Mouse (Mus musculus) myocyte (in vitro differentiated cells): ENCODE measurements around the gene Abca2. TPM values are rescaled to one million over a fixed set of nuclear protein-coding genes. Genes with fewer than 3 reads are reported as not detected.

Source experiments
- H3K27me3 ChIP-seq: one replicate; pipeline ENCODE4 v1.6.1; 2011; ENCODE audit not compliant: control insufficient read depth, insufficient read depth, insufficient read length
- H3K36me3 ChIP-seq: one replicate; pipeline ENCODE4 v1.6.1; 2011; ENCODE audit not compliant: control insufficient read depth, insufficient read depth
- H3K4me2 ChIP-seq: one replicate; pipeline ENCODE4 v1.6.1; 2011; ENCODE audit warnings: low read depth, control low read depth
- H3K4me3 ChIP-seq: one replicate; pipeline ENCODE4 v1.5.1; 2011; ENCODE audit warnings: mild to moderate bottlenecking, control low read depth, moderate library complexity
- H3K79me2 ChIP-seq: one replicate; pipeline ENCODE4 v1.6.1; 2011; ENCODE audit not compliant: control insufficient read depth, insufficient read depth
- H3ac ChIP-seq: one replicate; pipeline ENCODE4 v1.6.1; 2011; ENCODE audit not compliant: control insufficient read depth, insufficient read length
- CEBPB ChIP-seq: IDR thresholded peaks from 2 replicates; pipeline ENCODE4 v1.6.1; 2011; ENCODE audit warnings: mild to moderate bottlenecking, moderate library complexity; ENCODE audit not compliant: poor library complexity, insufficient read depth, severe bottlenecking
- E2F4 ChIP-seq: IDR thresholded peaks from one replicate; pipeline ENCODE4 v1.6.1; 2011; ENCODE audit warnings: mild to moderate bottlenecking, control low read depth, moderate library complexity; ENCODE audit not compliant: insufficient read depth
- MAX ChIP-seq: IDR thresholded peaks from one replicate; pipeline ENCODE4 v1.6.1; 2011; ENCODE audit warnings: low read depth, mild to moderate bottlenecking, control low read depth
- MYOD1 ChIP-seq, 3 experiments: IDR thresholded peaks; one replicate each; pipeline ENCODE4 v1.6.1; 2011; ENCODE audit warnings: control low read depth in 2 of 3, low read depth in 2 of 3, mild to moderate bottlenecking in 2 of 3, moderate library complexity in 1 of 3; ENCODE audit not compliant: insufficient read length in 2 of 3, control insufficient read depth in 1 of 3
- MYOG ChIP-seq, 3 experiments: IDR thresholded peaks; one replicate each; pipeline ENCODE4 v1.6.1; 2011; ENCODE audit warnings: control low read depth in 2 of 3, low read depth in 2 of 3, mild to moderate bottlenecking in 2 of 3; ENCODE audit not compliant: insufficient read length in 2 of 3, control insufficient read depth in 1 of 3, insufficient read depth in 1 of 3
- POLR2A ChIP-seq: IDR thresholded peaks from one replicate; pipeline ENCODE4 v1.6.1; 2011; ENCODE audit warnings: low read depth, mild to moderate bottlenecking, control low read depth, moderate library complexity; ENCODE audit not compliant: insufficient read length
- POLR2AphosphoS2 ChIP-seq: IDR thresholded peaks from one replicate; pipeline ENCODE4 v1.6.1; 2011; ENCODE audit warnings: low read depth, control low read depth; ENCODE audit not compliant: insufficient read length
- REST ChIP-seq: IDR thresholded peaks from one replicate; pipeline ENCODE4 v1.6.1; 2011; ENCODE audit warnings: mild to moderate bottlenecking, control low read depth, moderate library complexity; ENCODE audit not compliant: insufficient read depth, insufficient read length
- SRF ChIP-seq: IDR thresholded peaks from one replicate; pipeline ENCODE4 v1.6.1; 2011; ENCODE audit warnings: low read depth; ENCODE audit not compliant: control insufficient read depth, insufficient read length
- TCF12 ChIP-seq: IDR thresholded peaks from one replicate; pipeline ENCODE4 v1.6.1; 2011; ENCODE audit warnings: mild to moderate bottlenecking, control low read depth; ENCODE audit not compliant: poor library complexity, insufficient read depth, severe bottlenecking
- TCF3 ChIP-seq: IDR thresholded peaks from one replicate; pipeline ENCODE4 v1.6.1; 2011; ENCODE audit warnings: low read depth, control low read depth; ENCODE audit not compliant: insufficient read length
- USF1 ChIP-seq: IDR thresholded peaks from one replicate; pipeline ENCODE4 v1.6.1; 2011; ENCODE audit warnings: low read depth, mild to moderate bottlenecking, control low read depth, moderate library complexity
- polyA plus RNA-seq: library from polyadenylated mRNA; unstranded; fragments of >200 nt; fragmentation: generic; extraction: Trizol; gene quantifications from one replicate; pipeline ENCODE4 v1.2.1, GENCODE M21; 2012; ENCODE audit warnings: missing spikeins

Abca2 gene
- polyA plus RNA-seq, 1 experiment = 9.8 TPM

GRCm38 (mm10) chr2:25460135-25460534, 31.6 kb downstream of the Abca2 start:
- Histone ChIP-seq H3K4me3 (peak overlapping the region; percentile 69), H3ac (peak overlapping the region; percentile 57), H3K36me3 (no peaks in the 10 kb centered on the region), H3K27me3 (no peaks in the 10 kb centered on the region), H3K4me2 (peak overlapping the region; percentile 94), H3K79me2 (no peaks in the 10 kb centered on the region)
- no peak for TF ChIP-seq CEBPB
- TF ChIP-seq USF1 = no peak
- no peak for TF ChIP-seq POLR2AphosphoS2
- no peak for TF ChIP-seq E2F4
- TF ChIP-seq MYOG (IDR thresholded peaks at IDR 0.05; ENCODE audit: control insufficient read depth in 1 of 3, insufficient read depth in 1 of 3, insufficient read length in 2 of 3, low read depth in 2 of 3) = no peak
- no peak for TF ChIP-seq TCF3
- no peak for TF ChIP-seq TCF12
- no peak for TF ChIP-seq MAX
- no peak for TF ChIP-seq POLR2A
- TF ChIP-seq MYOD1 (IDR thresholded peaks at IDR 0.05; ENCODE audit: control insufficient read depth in 1 of 3, insufficient read length in 2 of 3, low read depth in 2 of 3) = no peak
- TF ChIP-seq REST = no peak
- no peak for TF ChIP-seq SRF

- TF ChIP-seq CEBPB (no peak), TCF3 (peak; percentile 89), SRF (peak; percentile 52), POLR2A (peak; percentile 65), MYOD1 (IDR thresholded peaks at IDR 0.05; ENCODE audit: control insufficient read depth in 1 of 3, insufficient read length in 2 of 3, low read depth in 2 of 3) (peak; percentile 86 to 99 (median 99)), MYOG (IDR thresholded peaks at IDR 0.05; ENCODE audit: control insufficient read depth in 1 of 3, insufficient read depth in 1 of 3, insufficient read length in 2 of 3, low read depth in 2 of 3) (peak; percentile 88 to 100 (median 98)), E2F4 (no peak), TCF12 (peak; percentile 93), MAX (no peak), REST (no peak), POLR2AphosphoS2 (peak; percentile 32)
- no peaks in the 10 kb centered on the region for H3K27me3 ChIP-seq
- no peaks in the 10 kb centered on the region for H3K36me3 ChIP-seq
- H3K79me2 ChIP-seq = no peaks in the 10 kb centered on the region
- peak within 1 kb of the TSS; percentile 69 for H3K4me3 ChIP-seq
- peak within 1 kb of the TSS; percentile 94 for H3K4me2 ChIP-seq
- H3ac ChIP-seq = peak within 1 kb of the TSS; percentile 57
These were observed 32.2 kb downstream of the Abca2 start, which contains the start of gene Paxx for GRCm38 (mm10) chr2:25460551-25461309. Paxx (minus strand) TSS chr2:25461094.

GRCm38 (mm10) chr2:25461407-25461806, 32.9 kb downstream of the Abca2 start:
- TF ChIP-seq TCF3 (no peak), USF1 (no peak), E2F4 (no peak), MYOD1 (IDR thresholded peaks at IDR 0.05; ENCODE audit: control insufficient read depth in 1 of 3, insufficient read length in 2 of 3, low read depth in 2 of 3) (no peak), REST (no peak), TCF12 (no peak), CEBPB (no peak), MYOG (IDR thresholded peaks at IDR 0.05; ENCODE audit: control insufficient read depth in 1 of 3, insufficient read depth in 1 of 3, insufficient read length in 2 of 3, low read depth in 2 of 3) (no peak), MAX (no peak), POLR2AphosphoS2 (no peak), SRF (no peak)
- Histone ChIP-seq H3K27me3 (no peaks in the 10 kb centered on the region), H3K79me2 (no peaks in the 10 kb centered on the region), H3ac (no peak overlapping the region), H3K36me3 (no peaks in the 10 kb centered on the region), H3K4me3 (peak overlapping the region; percentile 69), H3K4me2 (peak overlapping the region; percentile 85)

- no peak overlapping the region for H3K4me3 ChIP-seq
- no peaks in the 10 kb centered on the region for H3K27me3 ChIP-seq
- no peak overlapping the region for H3K4me2 ChIP-seq
- H3K36me3 ChIP-seq = no peaks in the 10 kb centered on the region
- TF ChIP-seq TCF3 = no peak
- no peak for TF ChIP-seq MYOG (IDR thresholded peaks at IDR 0.05; ENCODE audit: control insufficient read depth in 1 of 3, insufficient read depth in 1 of 3, insufficient read length in 2 of 3, low read depth in 2 of 3)
- TF ChIP-seq MAX = no peak
- no peak for TF ChIP-seq POLR2AphosphoS2
- TF ChIP-seq CEBPB = no peak
- TF ChIP-seq MYOD1 (IDR thresholded peaks at IDR 0.05; ENCODE audit: control insufficient read depth in 1 of 3, insufficient read length in 2 of 3, low read depth in 2 of 3) = no peak
- TF ChIP-seq TCF12 = no peak
- no peak for TF ChIP-seq POLR2A
- TF ChIP-seq SRF = no peak
- TF ChIP-seq REST = no peak
- no peak for TF ChIP-seq E2F4
- TF ChIP-seq USF1 = no peak
- H3K79me2 ChIP-seq = no peaks in the 10 kb centered on the region
- no peak overlapping the region for H3ac ChIP-seq
These were observed 35.1 kb downstream of the Abca2 start for GRCm38 (mm10) chr2:25463630-25464029.
